Comparison of ENCODE assay signal across 8 mouse cellular contexts in genomic region chr17:34931735-34932098, GRCm38 (mm10). TPM values are rescaled to one million over a fixed set of nuclear protein-coding genes. Genes with fewer than 3 reads are reported as not detected.
A peak's percentile ranks its signal among the peaks of the same experiment; 100 is the strongest.
DNase-seq lines count a peak whose midpoint lies in the region; ATAC-seq and TF ChIP-seq lines count a peak whose summit lies in the region.

No protein-coding gene starts in this region.

- peak in 1 of 2 experiments; percentile 24 for DNase-seq in layer of hippocampus, adult 2 months (ENCODE audit: low spot score in 2 of 2)
- no peak for DNase-seq in layer of hippocampus, adult 9-11 months
- DNase-seq in T-cell, adult 2 months (ENCODE audit: low spot score) = peak; percentile 53
- DNase-seq in forebrain, embryonic 10.5 days (ENCODE audit: extremely low spot score, low spot score) = no peak
- peak; percentile 63 for DNase-seq in midbrain, embryonic 14.5 days
- DNase-seq in thymus, adult 18-20 months = peak; percentile 39 to 53
- no peak for DNase-seq in urinary bladder, postnatal 36 days (ENCODE audit: low spot score in 2 of 2)

- peaks cover 38% of the 10 kb centered on the region for H3K4me1 ChIP-seq in forebrain, embryonic 10.5 days
- H3K4me1 ChIP-seq in kidney, embryonic 14.5 days (ENCODE audit: control insufficient read depth, insufficient read depth, low read length) = peaks cover 9% of the 10 kb centered on the region; the same call in 1 of the 2 replicates
- peaks cover 11% of the 10 kb centered on the region for H3K4me1 ChIP-seq in midbrain, embryonic 14.5 days (ENCODE audit: control insufficient read depth, insufficient read depth, low read length)

- H3K4me3 ChIP-seq in layer of hippocampus, adult 2 months = peak overlapping the region; percentile 96
- peak overlapping the region; percentile 78 for H3K4me3 ChIP-seq in forebrain, embryonic 10.5 days
- peak overlapping the region; percentile 58 for H3K4me3 ChIP-seq in kidney, embryonic 14.5 days (ENCODE audit: low read length)
- peak overlapping the region; percentile 82 for H3K4me3 ChIP-seq in midbrain, embryonic 14.5 days (replicated peaks; ENCODE audit: low read depth, low read length)

- peaks cover 12% of the 10 kb centered on the region for H3K27me3 ChIP-seq in forebrain, embryonic 10.5 days (ENCODE audit: poor library complexity, severe bottlenecking)
- no peaks in the 10 kb centered on the region for H3K27me3 ChIP-seq in kidney, embryonic 14.5 days (ENCODE audit: control insufficient read depth, insufficient read depth, low read length)
- no peaks in the 10 kb centered on the region for H3K27me3 ChIP-seq in midbrain, embryonic 14.5 days (ENCODE audit: control insufficient read depth, insufficient read depth, low read length)

- H3K27ac ChIP-seq in layer of hippocampus, adult 2 months = peak overlapping the region; percentile 89
- H3K27ac ChIP-seq in forebrain, embryonic 10.5 days = peak overlapping the region; percentile 84
- H3K27ac ChIP-seq in kidney, embryonic 14.5 days (ENCODE audit: low read depth, low read length) = no peak overlapping the region
- H3K27ac ChIP-seq in midbrain, embryonic 14.5 days (replicated peaks; ENCODE audit: low read depth, low read length) = peak overlapping the region; percentile 54

- no peak; the same call in 1 of the 2 replicates for ATAC-seq in kidney, embryonic 14.5 days (ENCODE audit: low FRiP score, low TSS enrichment)
- no peak; the same call in 1 of the 2 replicates for ATAC-seq in midbrain, embryonic 14.5 days (ENCODE audit: low FRiP score, low TSS enrichment)

- H3K36me3 ChIP-seq in forebrain, embryonic 10.5 days (replicated peaks) = peaks cover 21% of the 10 kb centered on the region
- H3K36me3 ChIP-seq in kidney, embryonic 14.5 days (ENCODE audit: control insufficient read depth, insufficient read depth, low read length) = peaks cover 9% of the 10 kb centered on the region; the same call in 1 of the 2 replicates
- peaks cover 30% of the 10 kb centered on the region for H3K36me3 ChIP-seq in midbrain, embryonic 14.5 days (ENCODE audit: control insufficient read depth, insufficient read depth, low read length)

- no peaks in the 10 kb centered on the region for H3K9me3 ChIP-seq in forebrain, embryonic 10.5 days
- H3K9me3 ChIP-seq in kidney, embryonic 14.5 days (ENCODE audit: control insufficient read depth, low read length) = no peaks in the 10 kb centered on the region
- H3K9me3 ChIP-seq in midbrain, embryonic 14.5 days (ENCODE audit: control insufficient read depth, low read length) = no peaks in the 10 kb centered on the region

- TF ChIP-seq CTCF in layer of hippocampus, adult 2 months (conservative IDR thresholded peaks at IDR 0.05) = no peak

- 13% methylated on average over 14 of the region's 14 CpGs for WGBS in forebrain, embryonic 10.5 days
- 17% methylated on average over 14 of the region's 14 CpGs for WGBS in kidney, embryonic 14.5 days
- 12% methylated on average over 14 of the region's 14 CpGs for WGBS in midbrain, embryonic 14.5 days

- H3K4me2 ChIP-seq in kidney, embryonic 14.5 days (replicated peaks; ENCODE audit: low read depth, low read length) = peak overlapping the region; percentile 97
- peak overlapping the region; percentile 97 for H3K4me2 ChIP-seq in midbrain, embryonic 14.5 days (ENCODE audit: low read length)

- peak overlapping the region; percentile 68 for H3K9ac ChIP-seq in kidney, embryonic 14.5 days (ENCODE audit: low read depth, low read length)
- peak overlapping the region; percentile 80 for H3K9ac ChIP-seq in midbrain, embryonic 14.5 days (replicated peaks; ENCODE audit: low read length)

RNA-seq across cellular contexts. Expression of gene Neu1, which starts 0.7 kb away (rescaled TPM):
- total RNA-seq in layer of hippocampus, adult 2 months (2021) = 10 to 100 TPM; 39.4 to 43.1 TPM
- 18.2 and 18.8 TPM in 2 replicates for polyA plus RNA-seq in forebrain, embryonic 10.5 days (2016; fragmentation: Nextera tagmentation; extraction: Ambion mirVana)
- polyA plus RNA-seq in kidney, embryonic 14.5 days (2014; fragmentation: Nextera tagmentation; extraction: Ambion mirVana) = 19.6 and 23.2 TPM in 2 replicates
- polyA plus RNA-seq in midbrain, embryonic 14.5 days (2014; fragmentation: Nextera tagmentation; extraction: Ambion mirVana) = 25.1 and 28.2 TPM in 2 replicates

RNA-seq across cellular contexts. Expression of gene Slc44a4, which starts 17.5 kb away (rescaled TPM):
- total RNA-seq in layer of hippocampus, adult 2 months (2021) = under 1 TPM in 1 of 2 experiments, not detected in 1; 0.29 TPM
- polyA plus RNA-seq in forebrain, embryonic 10.5 days (2016; fragmentation: Nextera tagmentation; extraction: Ambion mirVana) = 0.06 and 0.11 TPM in 2 replicates
- polyA plus RNA-seq in kidney, embryonic 14.5 days (2014; fragmentation: Nextera tagmentation; extraction: Ambion mirVana) = 5.4 and 7.7 TPM in 2 replicates
- not detected in 2 replicates for polyA plus RNA-seq in midbrain, embryonic 14.5 days (2014; fragmentation: Nextera tagmentation; extraction: Ambion mirVana)

RNA-seq across cellular contexts. Expression of gene Hspa1b, which starts 27.3 kb away (rescaled TPM):
- 10 to 100 TPM; 21.4 to 24.7 TPM for total RNA-seq in layer of hippocampus, adult 2 months (2021)
- polyA plus RNA-seq in forebrain, embryonic 10.5 days (2016; fragmentation: Nextera tagmentation; extraction: Ambion mirVana) = 0.07 TPM in 1 of 2 replicates, not detected in the other
- polyA plus RNA-seq in kidney, embryonic 14.5 days (2014; fragmentation: Nextera tagmentation; extraction: Ambion mirVana) = 0.54 and 0.80 TPM in 2 replicates
- polyA plus RNA-seq in midbrain, embryonic 14.5 days (2014; fragmentation: Nextera tagmentation; extraction: Ambion mirVana) = 0.17 and 0.53 TPM in 2 replicates

RNA-seq across cellular contexts. Expression of gene Ehmt2, which starts 33.4 kb away (rescaled TPM):
- total RNA-seq in layer of hippocampus, adult 2 months (2021) = 100 to 1,000 TPM; 181 to 190 TPM
- 93.3 and 98.8 TPM in 2 replicates for polyA plus RNA-seq in forebrain, embryonic 10.5 days (2016; fragmentation: Nextera tagmentation; extraction: Ambion mirVana)
- polyA plus RNA-seq in kidney, embryonic 14.5 days (2014; fragmentation: Nextera tagmentation; extraction: Ambion mirVana) = 70.5 and 76.9 TPM in 2 replicates
- 91.6 and 97.0 TPM in 2 replicates for polyA plus RNA-seq in midbrain, embryonic 14.5 days (2014; fragmentation: Nextera tagmentation; extraction: Ambion mirVana)

RNA-seq across cellular contexts. Expression of gene C2, which starts 33.7 kb away (rescaled TPM):
- total RNA-seq in layer of hippocampus, adult 2 months (2021) = 1 to 10 TPM; 1.1 to 1.8 TPM
- 0.83 and 1.7 TPM in 2 replicates for polyA plus RNA-seq in forebrain, embryonic 10.5 days (2016; fragmentation: Nextera tagmentation; extraction: Ambion mirVana)
- polyA plus RNA-seq in kidney, embryonic 14.5 days (2014; fragmentation: Nextera tagmentation; extraction: Ambion mirVana) = 1.7 and 1.9 TPM in 2 replicates
- polyA plus RNA-seq in midbrain, embryonic 14.5 days (2014; fragmentation: Nextera tagmentation; extraction: Ambion mirVana) = 2.1 and 3.6 TPM in 2 replicates

Comparison
In these comparisons a context has a peak if more than half of its experiments do, and no peak if none do; other contexts are left out.
1. DNase-seq: peak in T-cell, adult 2 months (single experiment), midbrain, embryonic 14.5 days (single experiment) and thymus, adult 18-20 months (2 of 2); none in layer of hippocampus, adult 9-11 months (single experiment), forebrain, embryonic 10.5 days (single experiment) and urinary bladder, postnatal 36 days (0 of 2).
2. Peak in every context shown above with its lines, with median percentiles within 50 percentile points of each other: H3K4me3 ChIP-seq.